Mouse (Mus musculus) MEL (cell line): Measurements from ENCODE around the gene Gamt. TPM values are rescaled to one million over a fixed set of nuclear protein-coding genes. Genes with fewer than 3 reads are reported as not detected.
A peak's percentile ranks its signal among the peaks of the same experiment; 100 is the strongest.

ENCODE experiments used
- DNase-seq: peaks from one replicate; pipeline ENCODE4 v3.0.0; 2011; ENCODE audit warnings: low read depth, low spot score
- H3K27ac ChIP-seq: 2 replicates; pipeline ENCODE4 v1.5.1; 2012; ENCODE audit warnings: low read depth, mild to moderate bottlenecking, control low read depth, low read length, moderate library complexity; ENCODE audit not compliant: control insufficient read depth
- H3K27me3 ChIP-seq, 2 experiments: fragments of 150-350 bp in 1 of 2; sonication (generic) in 1 of 2; 2 replicates each; pipeline ENCODE4 v1.6.1; 2012; ENCODE audit warnings: low read length in 2 of 2, mild to moderate bottlenecking in 2 of 2, improper control_type of control experiment in 1 of 2, moderate library complexity in 1 of 2; ENCODE audit not compliant: insufficient read depth in 2 of 2, control insufficient read depth in 1 of 2
- H3K36me3 ChIP-seq, 2 experiments: 2 replicates each; pipeline ENCODE4 v1.6.1; 2012 to 2014; ENCODE audit warnings: low read length in 2 of 2, improper control_type of control experiment in 1 of 2, inconsistent platforms in 1 of 2, mild to moderate bottlenecking in 1 of 2; ENCODE audit not compliant: insufficient read depth in 2 of 2, control insufficient read depth in 1 of 2
- H3K4me1 ChIP-seq, 2 experiments: fragments of 150-350 bp in 1 of 2; sonication (generic) in 1 of 2; 2 replicates each; pipeline ENCODE4 v1.6.1; 2012; ENCODE audit warnings: low read length in 2 of 2, improper control_type of control experiment in 1 of 2, mild to moderate bottlenecking in 1 of 2; ENCODE audit not compliant: insufficient read depth in 2 of 2, control insufficient read depth in 1 of 2
- H3K4me3 ChIP-seq, 2 experiments: fragments of 150-350 bp in 1 of 2; sonication (generic) in 1 of 2; 2 replicates each; pipeline ENCODE4 v1.5.1; 2012; ENCODE audit warnings: low read depth in 2 of 2, low read length in 2 of 2, mild to moderate bottlenecking in 2 of 2, moderate library complexity in 2 of 2, control low read depth in 1 of 2, improper control_type of control experiment in 1 of 2; ENCODE audit not compliant: control insufficient read depth in 1 of 2, insufficient read depth in 1 of 2
- H3K79me2 ChIP-seq: 2 replicates; pipeline ENCODE4 v1.6.1; 2012; ENCODE audit warnings: mild to moderate bottlenecking, low read length, moderate library complexity; ENCODE audit not compliant: control insufficient read depth, poor library complexity, insufficient read depth
- H3K9ac ChIP-seq: 2 replicates; pipeline ENCODE4 v1.6.1; 2012; ENCODE audit warnings: low read depth, mild to moderate bottlenecking, control low read depth, low read length, moderate library complexity; ENCODE audit not compliant: control insufficient read depth, poor library complexity, severe bottlenecking
- H3K9me3 ChIP-seq: fragments of 150-350 bp; sonication (generic); replicated peaks from 2 replicates; pipeline ENCODE4 v1.6.1; 2012; ENCODE audit warnings: mild to moderate bottlenecking, low read length, improper control_type of control experiment, moderate library complexity; ENCODE audit not compliant: insufficient read depth
- ETS1 ChIP-seq: IDR thresholded peaks from 2 replicates; pipeline ENCODE4 v1.6.1; 2012; ENCODE audit warnings: low read depth, mild to moderate bottlenecking, inconsistent platforms, low read length, improper control_type of control experiment, moderate library complexity
- MAX ChIP-seq: IDR thresholded peaks from 2 replicates; pipeline ENCODE4 v1.6.1; 2011; ENCODE audit warnings: low read length, improper control_type of control experiment
- MEF2A ChIP-seq: IDR thresholded peaks from 2 replicates; pipeline ENCODE4 v1.6.1; 2014; ENCODE audit warnings: low read depth, mild to moderate bottlenecking, inconsistent platforms, low read length, improper control_type of control experiment; ENCODE audit not compliant: poor library complexity, insufficient replicate concordance, severe bottlenecking; ENCODE audit errors: extremely low read depth
- MYB ChIP-seq: IDR thresholded peaks from 2 replicates; pipeline ENCODE4 v1.6.1; 2011; ENCODE audit warnings: mild to moderate bottlenecking, low read depth, low read length, improper control_type of control experiment
- MYC ChIP-seq: IDR thresholded peaks from 2 replicates; pipeline ENCODE4 v1.6.1; 2011; ENCODE audit warnings: low read depth, mild to moderate bottlenecking, low read length, improper control_type of control experiment, moderate library complexity
- NELFE ChIP-seq: IDR thresholded peaks from 2 replicates; pipeline ENCODE4 v1.6.1; 2011; ENCODE audit warnings: low read depth, low read length, improper control_type of control experiment
- POLR2A ChIP-seq, 2 experiments: IDR thresholded peaks; 2 replicates each; pipeline ENCODE4 v1.6.1; 2011 to 2012; ENCODE audit warnings: low read length in 2 of 2, mild to moderate bottlenecking in 2 of 2, control low read depth in 1 of 2, improper control_type of control experiment in 1 of 2, low read depth in 1 of 2, moderate library complexity in 1 of 2; ENCODE audit not compliant: control insufficient read depth in 1 of 2, insufficient read depth in 1 of 2, poor library complexity in 1 of 2
- POLR2AphosphoS2 ChIP-seq: IDR thresholded peaks from 2 replicates; pipeline ENCODE4 v1.6.1; 2011; ENCODE audit warnings: low read length, improper control_type of control experiment
- POLR2AphosphoS5 ChIP-seq: IDR thresholded peaks from 2 replicates; pipeline ENCODE4 v1.6.1; 2012; ENCODE audit warnings: low read depth, borderline replicate concordance, mild to moderate bottlenecking, inconsistent platforms, low read length, moderate library complexity, mixed read lengths
- RCOR1 ChIP-seq: IDR thresholded peaks from 2 replicates; pipeline ENCODE4 v1.6.1; 2012; ENCODE audit warnings: low read depth, mild to moderate bottlenecking, inconsistent platforms, low read length, improper control_type of control experiment
- SIN3A ChIP-seq: IDR thresholded peaks from 2 replicates; pipeline ENCODE4 v1.6.1; 2012; ENCODE audit warnings: low read length, improper control_type of control experiment, inconsistent platforms
- TAL1 ChIP-seq: IDR thresholded peaks from 2 replicates; pipeline ENCODE4 v1.6.1; 2012; ENCODE audit warnings: mild to moderate bottlenecking, inconsistent platforms, low read length, moderate library complexity, mixed read lengths
- TBP ChIP-seq: IDR thresholded peaks from 2 replicates; pipeline ENCODE4 v1.8.0; 2011; ENCODE audit warnings: low read depth, low read length, improper control_type of control experiment
- USF1 ChIP-seq: IDR thresholded peaks from 2 replicates; pipeline ENCODE4 v1.6.1; 2014; ENCODE audit warnings: low read depth, mild to moderate bottlenecking, inconsistent platforms, low read length, improper control_type of control experiment, moderate library complexity
- ZNF384 ChIP-seq: IDR thresholded peaks from 2 replicates; pipeline ENCODE4 v1.6.1; 2012; ENCODE audit warnings: low read depth, mild to moderate bottlenecking, inconsistent platforms, low read length, improper control_type of control experiment
- polyA plus RNA-seq, 2 experiments: library from polyadenylated mRNA; stranded (reverse) in 1 of 2; unstranded in 1 of 2; fragments of >175 nt in 1 of 2; fragments of >200 nt in 1 of 2; gene quantifications; 2 replicates each; pipeline versions ENCODE4 v1.2.1 to v1.2.4; 2012; ENCODE audit warnings: low replicate concordance in 2 of 2, low read depth in 1 of 2; ENCODE audit not compliant: insufficient read length in 2 of 2, insufficient read depth in 1 of 2, missing spikeins in 1 of 2
- total RNA-seq: library from RNA; depleted of rRNA; stranded (reverse); fragments of 300-350 nt; gene quantifications from 2 replicates; pipeline ENCODE4 v1.2.3, GENCODE M21; 2012

The Gamt gene
- total and polyA plus RNA-seq, 3 experiments = 6.0 to 8.4 TPM; not detected in 1

- Histone ChIP-seq H3K4me1 (no peaks in the 10 kb centered on the region), H3K9ac (no peak overlapping the region), H3K36me3 (peaks cover 0 to 19% of the 10 kb centered on the region in 2 experiments; a peak in 2 of 4 replicates), H3K27me3 (no peaks in the 10 kb centered on the region), H3K4me3 (no peak overlapping the region), H3K27ac (no peak overlapping the region), H3K9me3 (no peaks in the 10 kb centered on the region), H3K79me2 (no peaks in the 10 kb centered on the region)
- no peak for DNase-seq
- no peak for TF ChIP-seq TBP
- no peak for TF ChIP-seq POLR2AphosphoS2
- 0 out of 4 replicates have a peak, but pooled peaks of 1 of the 2 experiments have one; percentile 7 for TF ChIP-seq POLR2A (IDR thresholded peaks at IDR 0.05; ENCODE audit: control insufficient read depth in 1 of 2, insufficient read depth in 1 of 2, low read depth in 1 of 2, low read length in 2 of 2, poor library complexity in 1 of 2)
- TF ChIP-seq MYB = no peak
These were observed 21.1 kb upstream of the Gamt start for GRCm38 (mm10) chr10:80281921-80282371.

GRCm38 (mm10) chr10:80281304-80281703 lies 20.5 kb upstream of the Gamt start:
- Histone ChIP-seq H3K4me3 (no peak overlapping the region), H3K27ac (no peak overlapping the region), H3K9me3 (no peaks in the 10 kb centered on the region), H3K27me3 (no peaks in the 10 kb centered on the region), H3K4me1 (no peaks in the 10 kb centered on the region), H3K36me3 (peaks cover 0 to 19% of the 10 kb centered on the region in 2 experiments; a peak in 2 of 4 replicates), H3K9ac (no peak overlapping the region), H3K79me2 (no peaks in the 10 kb centered on the region)
- TF ChIP-seq SIN3A (no peak), MEF2A (no peak), ETS1 (no peak)
- no peak for DNase-seq

GRCm38 (mm10) chr10:80279273-80279672 lies 18.5 kb upstream of the Gamt start:
- Histone ChIP-seq H3K9ac (no peak overlapping the region), H3K27ac (no peak overlapping the region), H3K27me3 (no peaks in the 10 kb centered on the region), H3K36me3 (peaks cover 0 to 12% of the 10 kb centered on the region in 2 experiments; a peak in 2 of 4 replicates), H3K4me1 (no peaks in the 10 kb centered on the region), H3K4me3 (no peak overlapping the region), H3K79me2 (no peaks in the 10 kb centered on the region), H3K9me3 (no peaks in the 10 kb centered on the region)
- TF ChIP-seq RCOR1 (no peak), MYC (no peak), ZNF384 (no peak), NELFE (no peak), SIN3A (no peak), MEF2A (no peak), POLR2A (IDR thresholded peaks at IDR 0.05; ENCODE audit: control insufficient read depth in 1 of 2, insufficient read depth in 1 of 2, low read depth in 1 of 2, low read length in 2 of 2, poor library complexity in 1 of 2) (no peak), USF1 (no peak), TAL1 (no peak), POLR2AphosphoS5 (no peak), MAX (no peak), POLR2AphosphoS2 (no peak)
- no peak for DNase-seq
